ENCODE assay signal across 26 mouse cellular contexts in genomic region chr12:11518379-11518778, GRCm38 (mm10).
A peak's percentile ranks its signal among the peaks of the same experiment; 100 is the strongest.
DNase-seq lines count a peak whose midpoint lies in the region; ATAC-seq and TF ChIP-seq lines count a peak whose summit lies in the region.
"Had no signal": no experiment of that assay in that cellular context is flagged by ENCODE, and none has a peak within 500 bp of the region (broad histone marks: within the 10 kb centered on the region; RNA-seq: fewer than 3 reads in every experiment).

No protein-coding gene starts in this region.

- DNase-seq in forebrain, embryonic 11.5 days (ENCODE audit: low spot score): no peak
- DNase-seq in midbrain, embryonic 11.5 days (ENCODE audit: low spot score, missing footprints): no peak
- peak; percentile 88 for DNase-seq in brain, embryonic 14.5 days (ENCODE audit: low read depth)
- DNase-seq in forebrain, postnatal 0 days: peak; percentile 50
- DNase-seq: adrenal gland, postnatal 14 days; cerebellum, adult 2 months; cerebellum, postnatal 14 days; heart, postnatal 36 days; kidney, adult 8-10 months; kidney, postnatal 14 days; layer of hippocampus, adult 9-11 months; liver, embryonic 13.5 days; lung, adult 18-20 months; lung, postnatal 10 days; right cerebral cortex, postnatal 4 days; thymus, adult 2 months; thymus, postnatal 36 days had no signal

- H3K4me2 ChIP-seq in forebrain, embryonic 13.5 days: no peak overlapping the region
- H3K4me2 ChIP-seq in forebrain, embryonic 11.5 days (ENCODE audit: low read depth, low read length, severe bottlenecking): no peak overlapping the region
- no peak overlapping the region for H3K4me2 ChIP-seq in midbrain, embryonic 15.5 days
- H3K4me2 ChIP-seq in midbrain, embryonic 11.5 days: no peak overlapping the region
- no peak overlapping the region for H3K4me2 ChIP-seq in forebrain, postnatal 0 days (ENCODE audit: low read depth)
- H3K4me2 ChIP-seq in kidney, embryonic 16.5 days (replicated peaks; ENCODE audit: low read depth, low read length): no peak overlapping the region
- H3K4me2 ChIP-seq: heart, embryonic 11.5 days; limb, embryonic 15.5 days; liver, embryonic 13.5 days had no signal

- no peaks in the 10 kb centered on the region for H3K9me3 ChIP-seq in forebrain, embryonic 13.5 days (replicated peaks)
- no peaks in the 10 kb centered on the region for H3K9me3 ChIP-seq in forebrain, embryonic 11.5 days (ENCODE audit: control insufficient read depth, low read length)
- no peaks in the 10 kb centered on the region for H3K9me3 ChIP-seq in midbrain, embryonic 15.5 days
- H3K9me3 ChIP-seq in midbrain, embryonic 11.5 days (ENCODE audit: control insufficient read depth, low read length): no peaks in the 10 kb centered on the region
- no peaks in the 10 kb centered on the region for H3K9me3 ChIP-seq in forebrain, postnatal 0 days (ENCODE audit: low read length)
- H3K9me3 ChIP-seq in kidney, embryonic 16.5 days (ENCODE audit: low read length): no peaks in the 10 kb centered on the region
- H3K9me3 ChIP-seq: limb, embryonic 10.5 days; limb, embryonic 15.5 days; liver, embryonic 13.5 days had no signal

- no peaks in the 10 kb centered on the region for H3K36me3 ChIP-seq in forebrain, embryonic 13.5 days (ENCODE audit: poor library complexity, severe bottlenecking)
- no peaks in the 10 kb centered on the region for H3K36me3 ChIP-seq in forebrain, embryonic 11.5 days (ENCODE audit: control insufficient read depth, insufficient read depth, low read length)
- H3K36me3 ChIP-seq in midbrain, embryonic 15.5 days (replicated peaks): no peaks in the 10 kb centered on the region
- no peaks in the 10 kb centered on the region for H3K36me3 ChIP-seq in midbrain, embryonic 11.5 days (ENCODE audit: control insufficient read depth, insufficient read depth, low read length)
- no peaks in the 10 kb centered on the region for H3K36me3 ChIP-seq in forebrain, postnatal 0 days (ENCODE audit: insufficient read depth)
- H3K36me3 ChIP-seq in kidney, embryonic 16.5 days (ENCODE audit: insufficient read depth, low read length): no peaks in the 10 kb centered on the region
- H3K36me3 ChIP-seq: limb, embryonic 10.5 days; limb, embryonic 15.5 days; liver, embryonic 13.5 days had no signal

- peaks cover 10% of the 10 kb centered on the region; the same call in 1 of the 2 replicates for H3K4me1 ChIP-seq in forebrain, embryonic 13.5 days
- no peaks in the 10 kb centered on the region for H3K4me1 ChIP-seq in forebrain, embryonic 11.5 days (replicated peaks; ENCODE audit: control insufficient read depth, insufficient read depth, low read length)
- H3K4me1 ChIP-seq in midbrain, embryonic 15.5 days: no peaks in the 10 kb centered on the region
- no peaks in the 10 kb centered on the region for H3K4me1 ChIP-seq in midbrain, embryonic 11.5 days (ENCODE audit: control insufficient read depth, insufficient read depth, low read length)
- 0 out of 2 replicates have a peak, but pooled peaks cover 5% of the 10 kb centered on the region for H3K4me1 ChIP-seq in forebrain, postnatal 0 days (ENCODE audit: insufficient read depth)
- no peaks in the 10 kb centered on the region for H3K4me1 ChIP-seq in kidney, embryonic 16.5 days (ENCODE audit: insufficient read depth, low read length)
- H3K4me1 ChIP-seq: limb, embryonic 10.5 days; limb, embryonic 15.5 days; liver, embryonic 13.5 days had no signal

- 13% methylated on average over 2 of the region's 2 CpGs for WGBS in forebrain, embryonic 13.5 days
- 44% methylated on average over 2 of the region's 2 CpGs for WGBS in forebrain, embryonic 11.5 days
- WGBS in midbrain, embryonic 15.5 days: 34% methylated on average over 2 of the region's 2 CpGs
- 69% methylated on average over 2 of the region's 2 CpGs for WGBS in midbrain, embryonic 11.5 days
- WGBS in forebrain, postnatal 0 days: 13% methylated on average over 2 of the region's 2 CpGs
- 53% methylated on average over 2 of the region's 2 CpGs for WGBS in kidney, embryonic 16.5 days

- no peak overlapping the region for H3K4me3 ChIP-seq in forebrain, embryonic 13.5 days
- H3K4me3 ChIP-seq in forebrain, embryonic 11.5 days (ENCODE audit: low read depth, low read length): no peak overlapping the region
- no peak overlapping the region for H3K4me3 ChIP-seq in midbrain, embryonic 15.5 days
- H3K4me3 ChIP-seq in midbrain, embryonic 11.5 days (ENCODE audit: low read depth, low read length): no peak overlapping the region
- no peak overlapping the region for H3K4me3 ChIP-seq in forebrain, postnatal 0 days (ENCODE audit: low read depth, low read length)
- no peak overlapping the region for H3K4me3 ChIP-seq in kidney, embryonic 16.5 days (ENCODE audit: low read length)
- H3K4me3 ChIP-seq: limb, embryonic 10.5 days; limb, embryonic 15.5 days; liver, embryonic 13.5 days had no signal

- TF ChIP-seq CTCF in brain, embryonic 14.5 days (IDR thresholded peaks at IDR 0.05; ENCODE audit: borderline replicate concordance, extremely low read depth, insufficient read depth, insufficient read length): no peak
- no peak for TF ChIP-seq CTCF in forebrain, postnatal 0 days (IDR thresholded peaks at IDR 0.05; ENCODE audit: low read depth)

- no peaks in the 10 kb centered on the region for H3K27me3 ChIP-seq in forebrain, embryonic 13.5 days
- H3K27me3 ChIP-seq in forebrain, embryonic 11.5 days (ENCODE audit: control insufficient read depth, insufficient read depth, low read length): no peaks in the 10 kb centered on the region
- H3K27me3 ChIP-seq in midbrain, embryonic 15.5 days (replicated peaks): no peaks in the 10 kb centered on the region
- H3K27me3 ChIP-seq in midbrain, embryonic 11.5 days (ENCODE audit: control insufficient read depth, insufficient read depth, low read length): no peaks in the 10 kb centered on the region
- no peaks in the 10 kb centered on the region for H3K27me3 ChIP-seq in forebrain, postnatal 0 days (ENCODE audit: insufficient read depth, low read length)
- no peaks in the 10 kb centered on the region for H3K27me3 ChIP-seq in kidney, embryonic 16.5 days (ENCODE audit: insufficient read depth, low read length)
- H3K27me3 ChIP-seq: limb, embryonic 15.5 days; liver, embryonic 13.5 days had no signal

- ATAC-seq in forebrain, embryonic 13.5 days: peak; percentile 95
- no peak; the same call in 1 of the 2 replicates for ATAC-seq in forebrain, embryonic 11.5 days (replicated peaks; ENCODE audit: low FRiP score)
- peak; percentile 48; the same call in 1 of the 2 replicates for ATAC-seq in midbrain, embryonic 15.5 days (replicated peaks)
- ATAC-seq in midbrain, embryonic 11.5 days (ENCODE audit: low FRiP score): no peak
- ATAC-seq in forebrain, postnatal 0 days: peak; percentile 95
- ATAC-seq in granulocyte monocyte progenitor cell, adult 5-6 weeks (replicated peaks; ENCODE audit: poor library complexity, severe bottlenecking): no peak
- ATAC-seq in kidney, embryonic 16.5 days (ENCODE audit: low FRiP score, low TSS enrichment): no peak
- ATAC-seq: intestine, embryonic 16.5 days had no signal

- H3K27ac ChIP-seq in forebrain, embryonic 13.5 days: no peak overlapping the region
- H3K27ac ChIP-seq in forebrain, embryonic 11.5 days (ENCODE audit: low read depth, low read length): no peak overlapping the region
- no peak overlapping the region for H3K27ac ChIP-seq in midbrain, embryonic 15.5 days
- no peak overlapping the region for H3K27ac ChIP-seq in midbrain, embryonic 11.5 days (ENCODE audit: low read depth, low read length)
- no peak overlapping the region for H3K27ac ChIP-seq in forebrain, postnatal 0 days (ENCODE audit: low read depth, low read length)
- no peak overlapping the region for H3K27ac ChIP-seq in kidney, embryonic 16.5 days (ENCODE audit: low read length)
- H3K27ac ChIP-seq: limb, embryonic 10.5 days; limb, embryonic 15.5 days; liver, embryonic 13.5 days; stomach, postnatal 0 days had no signal

- TF ChIP-seq POLR2A in brain, embryonic 14.5 days (IDR thresholded peaks at IDR 0.05; ENCODE audit: borderline replicate concordance, extremely low read depth, insufficient read depth, insufficient read length, poor library complexity, severe bottlenecking): no peak

- H3K9ac ChIP-seq in forebrain, embryonic 13.5 days: no peak overlapping the region
- H3K9ac ChIP-seq in forebrain, embryonic 11.5 days (ENCODE audit: low read length): no peak overlapping the region
- no peak overlapping the region for H3K9ac ChIP-seq in midbrain, embryonic 15.5 days
- no peak overlapping the region for H3K9ac ChIP-seq in midbrain, embryonic 11.5 days (ENCODE audit: low read length)
- H3K9ac ChIP-seq in forebrain, postnatal 0 days: no peak overlapping the region
- no peak overlapping the region for H3K9ac ChIP-seq in kidney, embryonic 16.5 days (replicated peaks; ENCODE audit: low read length)
- H3K9ac ChIP-seq: limb, embryonic 15.5 days; liver, embryonic 13.5 days had no signal

Comparison
In these comparisons a context has a peak if more than half of its experiments do, and no peak if none do; other contexts are left out.
1. ATAC-seq: peak in forebrain, embryonic 13.5 days (single experiment), midbrain, embryonic 15.5 days (single experiment) and forebrain, postnatal 0 days (single experiment); none in forebrain, embryonic 11.5 days (single experiment), midbrain, embryonic 11.5 days (single experiment), granulocyte monocyte progenitor cell, adult 5-6 weeks (single experiment) and kidney, embryonic 16.5 days (single experiment).
2. DNase-seq: peak in brain, embryonic 14.5 days (single experiment) and forebrain, postnatal 0 days (single experiment); none in forebrain, embryonic 11.5 days (single experiment) and midbrain, embryonic 11.5 days (single experiment).